Mouse (Mus musculus) cerebellum, adult 2 months (tissue): ENCODE results near the gene Clnk. TPM values are rescaled to one million over a fixed set of nuclear protein-coding genes. Genes with fewer than 3 reads are reported as not detected.

Source experiments
- DNase-seq, 2 experiments: peaks; one replicate each; pipeline ENCODE4 v3.0.0; 2021
- H3K27ac ChIP-seq: fragments of 200-500 bp; 2 replicates; pipeline ENCODE4 v1.5.1; 2012; ENCODE audit warnings: low read length, control low read depth, inconsistent platforms; ENCODE audit not compliant: insufficient read depth
- H3K27me3 ChIP-seq: fragments of 200-500 bp; 2 replicates; pipeline ENCODE4 v1.6.1; 2012; ENCODE audit warnings: inconsistent platforms, mild to moderate bottlenecking, low read length, moderate library complexity; ENCODE audit not compliant: control insufficient read depth, insufficient read depth
- H3K4me1 ChIP-seq: fragments of 200-500 bp; 2 replicates; pipeline ENCODE4 v1.6.1; 2011; ENCODE audit warnings: low read length; ENCODE audit not compliant: control insufficient read depth, insufficient read depth
- H3K4me3 ChIP-seq: fragments of 200-500 bp; replicated peaks from 2 replicates; pipeline ENCODE3; 2011; ENCODE audit warnings: mild to moderate bottlenecking, low read depth, low read length, control low read depth; ENCODE audit not compliant: insufficient read depth
- CTCF ChIP-seq: fragments of 200-500 bp; IDR thresholded peaks from 2 replicates; pipeline ENCODE4 v1.5.1; 2011; ENCODE audit warnings: low read depth, mild to moderate bottlenecking, control low read depth, low read length, moderate library complexity, borderline replicate concordance; ENCODE audit not compliant: insufficient read depth
- POLR2A ChIP-seq: fragments of 200-500 bp; IDR thresholded peaks from 2 replicates; pipeline ENCODE4 v1.6.1; 2011; ENCODE audit warnings: low read length, control low read depth, borderline replicate concordance; ENCODE audit not compliant: insufficient read depth
- WGBS: fragments of 180-500 bp; shearing (Covaris S2); methylation state at CpG from one replicate; pipeline ENCODE4 v1.1.7; 2018; 5-methylcytosine and 5-hydroxymethylcytosine counted together
- polyA plus RNA-seq: library from polyadenylated mRNA; depleted of rRNA; stranded (reverse); fragments of >200 nt; gene quantifications from 2 replicates; pipeline ENCODE4 v1.2.3, GENCODE M21; 2012

The Clnk gene
- polyA plus RNA-seq, 1 experiment: not detected

GRCm38 (mm10) chr5:38869976-38870375, 6.6 kb downstream of the Clnk start:
- peak overlapping the region; percentile 51; the same call in 1 of the 2 replicates for H3K27ac ChIP-seq
- H3K4me1 ChIP-seq: peaks cover 21% of the 10 kb centered on the region
- no peaks in the 10 kb centered on the region for H3K27me3 ChIP-seq
- WGBS: 45% methylated on average over 9 of the region's 9 CpGs
- TF ChIP-seq CTCF: no peak
- TF ChIP-seq POLR2A: no peak
- DNase-seq: peak; percentile 54 to 78
- H3K4me3 ChIP-seq: no peak overlapping the region

GRCm38 (mm10) chr5:38864624-38865023, 12.0 kb downstream of the Clnk start:
- TF ChIP-seq POLR2A: no peak
- no peak for TF ChIP-seq CTCF
- H3K4me3 ChIP-seq: no peak overlapping the region
- H3K27me3 ChIP-seq: no peaks in the 10 kb centered on the region
- H3K4me1 ChIP-seq: peaks cover 31% of the 10 kb centered on the region
- no peak for DNase-seq
- no peak overlapping the region for H3K27ac ChIP-seq
- 96% methylated on average over 6 of the region's 6 CpGs for WGBS

- Histone ChIP-seq H3K4me1 (peaks cover 30% of the 10 kb centered on the region), H3K27ac (peak overlapping the region; percentile 78), H3K27me3 (no peaks in the 10 kb centered on the region), H3K4me3 (no peak overlapping the region)
- peak in 1 of 2 experiments; percentile 52 for DNase-seq
- TF ChIP-seq POLR2A: no peak
- TF ChIP-seq CTCF: no peak
- WGBS: 36% methylated on average over 3 of the region's 3 CpGs
Measured at GRCm38 (mm10) chr5:38863029-38863428, 13.6 kb downstream of the Clnk start.

- WGBS: 28% methylated on average over 13 of the region's 13 CpGs
- Histone ChIP-seq H3K4me3 (no peak overlapping the region), H3K27me3 (no peaks in the 10 kb centered on the region), H3K4me1 (peaks cover 35% of the 10 kb centered on the region), H3K27ac (peak overlapping the region; percentile 78)
- DNase-seq: peak; percentile 83 to 92
- TF ChIP-seq CTCF (peak; percentile 41; the same call in 1 of the 2 replicates), POLR2A (peak; percentile 24; the same call in 1 of the 2 replicates)
Measured at GRCm38 (mm10) chr5:38862288-38862985, 14.2 kb downstream of the Clnk start.

GRCm38 (mm10) chr5:38858015-38858721, 18.4 kb downstream of the Clnk start:
- Histone ChIP-seq H3K4me1 (peaks cover 27% of the 10 kb centered on the region), H3K4me3 (no peak overlapping the region), H3K27me3 (no peaks in the 10 kb centered on the region), H3K27ac (no peak overlapping the region)
- TF ChIP-seq CTCF (no peak), POLR2A (no peak)
- WGBS: 72% methylated on average over 4 of the region's 4 CpGs
- no peak for DNase-seq

GRCm38 (mm10) chr5:38857591-38857990, 19.0 kb downstream of the Clnk start:
- H3K27me3 ChIP-seq: no peaks in the 10 kb centered on the region
- DNase-seq: no peak
- peaks cover 22% of the 10 kb centered on the region for H3K4me1 ChIP-seq
- 55% methylated on average over 1 of the region's 1 CpGs for WGBS
- no peak overlapping the region for H3K27ac ChIP-seq
- H3K4me3 ChIP-seq: no peak overlapping the region
- TF ChIP-seq POLR2A (no peak), CTCF (no peak)

GRCm38 (mm10) chr5:38850171-38850570, 26.4 kb downstream of the Clnk start:
- no peak for TF ChIP-seq CTCF
- no peak for TF ChIP-seq POLR2A
- Histone ChIP-seq H3K4me3 (no peak overlapping the region), H3K27me3 (no peaks in the 10 kb centered on the region), H3K27ac (no peak overlapping the region), H3K4me1 (no peaks in the 10 kb centered on the region)
- no peak for DNase-seq
- 98% methylated on average over 1 of the region's 1 CpGs for WGBS

- no peaks in the 10 kb centered on the region for H3K4me1 ChIP-seq
- TF ChIP-seq POLR2A (no peak), CTCF (no peak)
- WGBS: 92% methylated on average over 3 of the region's 3 CpGs
- H3K27ac ChIP-seq: no peak overlapping the region
- DNase-seq: no peak
- no peaks in the 10 kb centered on the region for H3K27me3 ChIP-seq
- no peak overlapping the region for H3K4me3 ChIP-seq
Measured at GRCm38 (mm10) chr5:38845529-38845928, 31.1 kb downstream of the Clnk start.
